Mouse (Mus musculus) liver, postnatal 0 days (tissue): ENCODE results near the gene Spdl1. TPM values are rescaled to one million over a fixed set of nuclear protein-coding genes. Genes with fewer than 3 reads are reported as not detected.
A peak's percentile ranks its signal among the peaks of the same experiment; 100 is the strongest.

ENCODE experiments used
- ATAC-seq: fragments of 200-750 bp; cut with Nextera tagmentation; 2 replicates; pipeline ENCODE4 v1.8.0; 2017; ENCODE audit warnings: mild to moderate bottlenecking, moderate library complexity
- DNase-seq: peaks from one replicate; pipeline ENCODE4 v3.0.0-alpha.2; 2016
- H3K27ac ChIP-seq: fragments of 300-500 bp; sonication (generic); 2 replicates; pipeline ENCODE4 v1.5.1; 2014; ENCODE audit warnings: antibody characterized with exemption, moderate library complexity, mild to moderate bottlenecking, low read depth
- H3K27me3 ChIP-seq: fragments of 300-500 bp; sonication (generic); 2 replicates; pipeline ENCODE4 v1.6.1; 2014; ENCODE audit warnings: low read length, control low read depth, mixed read lengths; ENCODE audit not compliant: insufficient read depth
- H3K36me3 ChIP-seq: fragments of 300-500 bp; sonication (generic); replicated peaks from 2 replicates; pipeline ENCODE4 v1.6.1; 2014; ENCODE audit warnings: mild to moderate bottlenecking, control low read depth, low read length, moderate library complexity, mixed read lengths; ENCODE audit not compliant: insufficient read depth
- H3K4me1 ChIP-seq: fragments of 300-500 bp; sonication (generic); 2 replicates; pipeline ENCODE4 v1.6.1; 2014; ENCODE audit warnings: antibody characterized with exemption, mild to moderate bottlenecking, control low read depth; ENCODE audit not compliant: insufficient read depth
- H3K4me2 ChIP-seq: fragments of 300-500 bp; sonication (generic); 2 replicates; pipeline ENCODE4 v1.6.1; 2014; ENCODE audit warnings: low read depth, mild to moderate bottlenecking, low read length, moderate library complexity, mixed read lengths
- H3K4me3 ChIP-seq: fragments of 300-500 bp; sonication (generic); 2 replicates; pipeline ENCODE4 v1.5.1; 2014; ENCODE audit warnings: low read depth, low read length
- H3K9ac ChIP-seq: fragments of 300-500 bp; sonication (generic); replicated peaks from 2 replicates; pipeline ENCODE4 v1.6.1; 2014; ENCODE audit warnings: mild to moderate bottlenecking, moderate library complexity
- H3K9me3 ChIP-seq: fragments of 300-500 bp; sonication (generic); 2 replicates; pipeline ENCODE4 v1.6.1; 2016; ENCODE audit warnings: mild to moderate bottlenecking, control low read depth, low read length, mixed read lengths
- CTCF ChIP-seq: sonication (generic); IDR thresholded peaks from 2 replicates; pipeline ENCODE4 v1.5.1; 2016; ENCODE audit warnings: antibody characterized with exemption, low read depth
- EP300 ChIP-seq: IDR thresholded peaks from 2 replicates; pipeline ENCODE4 v1.6.1; 2016; ENCODE audit warnings: antibody characterized with exemption, low read depth, mild to moderate bottlenecking
- WGBS: fragments of 180-500 bp; shearing (Covaris S2); extraction: QIAGEN DNeasy Blood & Tissue Kit; methylation state at CpG from one replicate; pipeline ENCODE4 v1.1.7; 2014; ENCODE audit not compliant: insufficient replicate concordance; 5-methylcytosine and 5-hydroxymethylcytosine counted together
- polyA plus RNA-seq: library from polyadenylated mRNA; unstranded; fragments of >200 nt; fragmentation: Nextera tagmentation; extraction: Ambion mirVana; gene quantifications from 2 replicates; pipeline ENCODE4 v1.2.1, GENCODE M21; 2015

Spdl1 gene
- polyA plus RNA-seq, 1 experiment from 2014 or later = 4.6 TPM

DNA sequence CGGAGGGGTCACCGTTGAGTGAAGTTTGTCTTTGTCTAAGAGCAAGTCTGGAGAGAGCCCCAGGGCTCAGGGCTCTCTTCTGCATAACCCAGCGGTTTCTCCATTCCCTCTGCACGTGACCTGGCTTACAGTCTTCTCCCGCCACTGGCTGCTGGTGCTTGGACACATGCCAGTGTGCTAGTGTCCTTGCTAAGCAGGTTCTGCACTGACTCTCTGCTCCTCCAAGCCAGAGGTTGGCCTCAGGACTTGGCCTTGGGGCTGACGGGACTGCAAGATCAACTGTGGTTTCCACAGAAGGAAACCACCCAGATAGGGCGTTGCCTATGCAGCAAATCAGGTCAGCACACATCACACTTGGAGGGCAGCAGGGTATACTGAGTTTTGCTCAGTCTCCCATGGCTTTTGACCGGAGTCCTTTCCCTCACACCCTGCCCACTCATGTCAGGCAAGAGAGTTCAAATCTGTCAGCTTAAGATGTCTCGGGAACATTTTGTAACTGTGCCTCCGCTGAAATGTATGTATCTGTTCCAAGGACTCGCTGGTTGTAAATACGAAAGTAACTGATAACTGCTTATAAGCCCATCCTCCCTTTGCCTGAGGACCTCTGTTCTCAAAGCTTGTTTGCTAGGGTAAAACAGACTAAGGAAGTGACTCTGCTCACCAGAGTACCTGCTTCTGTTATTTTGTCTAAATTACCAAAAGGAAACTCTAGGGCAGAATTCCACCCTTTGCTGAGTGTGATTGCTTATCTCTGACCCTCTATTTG lies 62.0 kb downstream of the Spdl1 start:
- Histone ChIP-seq H3K4me3 (no peak overlapping the region), H3K27ac (peak overlapping the region; percentile 53), H3K36me3 (no peaks in the 10 kb centered on the region), H3K4me1 (peaks cover 7% of the 10 kb centered on the region), H3K9ac (no peak overlapping the region), H3K27me3 (no peaks in the 10 kb centered on the region), H3K9me3 (no peaks in the 10 kb centered on the region), H3K4me2 (peak overlapping the region; percentile 42; the same call in 1 of the 2 replicates)
- peak; percentile 42 for DNase-seq
- no peak for TF ChIP-seq CTCF
- TF ChIP-seq EP300 = no peak
- ATAC-seq = peak; percentile 63
- WGBS = 24% methylated on average over 12 of the region's 12 CpGs

DNA sequence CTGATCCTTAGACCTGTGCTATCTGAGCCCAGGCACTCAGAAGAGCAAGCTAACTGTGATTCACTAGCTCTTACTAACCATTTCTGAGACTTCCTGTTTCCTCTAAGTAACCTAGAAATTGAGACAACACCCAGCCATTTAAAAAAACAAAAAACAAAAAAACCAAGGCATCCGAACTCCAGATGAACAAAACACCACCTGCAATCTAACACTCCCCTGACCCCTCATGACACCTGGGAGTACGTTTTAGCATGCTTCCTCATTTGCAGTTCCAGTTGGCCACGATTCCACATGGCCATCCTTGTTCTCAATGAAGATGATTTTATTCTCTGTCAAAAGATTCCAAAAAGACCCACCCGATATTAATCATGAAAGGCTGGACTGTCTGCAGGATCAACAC lies 62.8 kb downstream of the Spdl1 start:
- no peak for TF ChIP-seq CTCF
- no peak for TF ChIP-seq EP300
- Histone ChIP-seq H3K27ac (peak overlapping the region; percentile 61), H3K4me1 (peaks cover 7% of the 10 kb centered on the region), H3K9me3 (no peaks in the 10 kb centered on the region), H3K36me3 (no peaks in the 10 kb centered on the region), H3K4me2 (no peak overlapping the region), H3K9ac (no peak overlapping the region), H3K27me3 (no peaks in the 10 kb centered on the region), H3K4me3 (no peak overlapping the region)
- WGBS = 41% methylated on average over 4 of the region's 4 CpGs
- no peak for ATAC-seq
- no peak for DNase-seq

DNA sequence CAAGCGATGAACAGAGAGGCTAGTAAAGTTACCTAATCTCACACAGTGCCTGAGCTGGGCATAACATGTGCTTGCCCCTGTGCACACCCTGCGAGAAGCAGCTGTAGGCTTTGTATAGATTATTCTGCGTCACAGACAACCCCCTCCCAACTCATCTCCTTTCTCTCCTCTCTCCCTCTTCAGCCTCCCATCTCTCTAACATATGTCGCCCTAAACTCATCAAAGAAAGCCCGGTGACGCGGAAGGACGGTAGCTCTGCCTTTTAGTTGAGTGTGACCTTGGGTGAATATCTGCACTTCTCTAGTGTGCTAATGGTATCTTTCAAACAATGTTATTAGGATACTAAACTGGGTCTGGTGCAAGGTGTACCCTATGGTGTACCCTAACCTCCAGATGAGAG lies 63.5 kb downstream of the Spdl1 start:
- ATAC-seq = no peak
- Histone ChIP-seq H3K27ac (peak overlapping the region; percentile 61), H3K27me3 (no peaks in the 10 kb centered on the region), H3K4me1 (peaks cover 7% of the 10 kb centered on the region), H3K4me3 (no peak overlapping the region), H3K36me3 (no peaks in the 10 kb centered on the region), H3K4me2 (no peak overlapping the region), H3K9me3 (no peaks in the 10 kb centered on the region), H3K9ac (no peak overlapping the region)
- 82% methylated on average over 8 of the region's 8 CpGs for WGBS
- TF ChIP-seq CTCF (no peak), EP300 (no peak)
- DNase-seq = no peak

DNA sequence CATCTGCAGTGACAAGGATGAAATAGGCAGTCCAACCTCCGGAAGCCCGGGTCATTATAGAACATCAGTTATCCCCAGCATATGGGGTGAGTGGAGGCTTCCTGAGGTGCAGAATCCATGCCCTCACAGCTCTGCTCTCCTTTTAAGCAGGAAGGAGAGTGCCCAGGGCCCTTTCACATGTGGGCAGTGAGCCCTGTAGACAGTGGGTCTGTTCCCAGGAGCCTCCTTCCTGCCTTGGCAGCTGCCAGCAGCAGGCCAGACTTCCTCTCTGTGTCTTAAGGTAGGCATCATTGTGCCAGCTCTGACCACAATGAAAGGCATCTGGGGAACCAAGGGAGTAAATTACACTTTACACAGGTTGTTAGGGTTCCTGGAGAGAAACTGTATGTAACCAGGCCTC lies 64.0 kb downstream of the Spdl1 start:
- no peak overlapping the region for H3K4me3 ChIP-seq
- WGBS = 74% methylated on average over 2 of the region's 2 CpGs
- no peak for ATAC-seq
- peaks cover 7% of the 10 kb centered on the region for H3K4me1 ChIP-seq
- no peak overlapping the region for H3K4me2 ChIP-seq
- TF ChIP-seq CTCF (no peak), EP300 (no peak)
- H3K9me3 ChIP-seq = no peaks in the 10 kb centered on the region
- no peak overlapping the region for H3K27ac ChIP-seq
- DNase-seq = no peak
- H3K9ac ChIP-seq = no peak overlapping the region
- no peaks in the 10 kb centered on the region for H3K36me3 ChIP-seq
- no peaks in the 10 kb centered on the region for H3K27me3 ChIP-seq

DNA sequence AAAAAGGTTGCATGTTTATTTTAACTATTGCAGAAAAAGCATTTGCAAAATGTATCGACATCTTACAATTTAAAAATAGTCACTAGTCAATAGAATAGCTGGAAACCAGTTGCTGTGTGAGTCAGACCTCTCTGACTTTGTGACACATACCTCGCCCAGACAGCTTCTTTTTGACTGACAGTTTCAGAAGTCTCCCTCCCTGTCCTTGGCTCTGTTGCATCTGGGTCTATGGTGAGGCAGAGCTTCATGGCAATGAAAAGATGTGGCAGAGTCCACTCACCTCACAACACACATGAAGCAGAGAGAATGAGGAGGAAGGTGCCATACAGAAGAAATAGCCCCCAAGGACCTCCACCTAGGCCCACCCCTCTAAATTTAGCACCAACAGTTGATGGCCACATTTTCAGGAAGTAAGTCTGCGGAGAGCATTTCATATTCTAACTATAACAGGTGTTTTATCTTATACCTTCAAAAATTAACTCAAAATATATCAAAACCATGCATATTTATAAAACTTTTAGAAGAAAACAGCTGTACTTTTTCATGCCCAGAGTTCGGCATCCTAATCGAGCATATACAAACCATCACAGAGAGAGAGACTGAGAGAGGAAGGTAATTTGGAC lies 69.6 kb downstream of the Spdl1 start:
- Histone ChIP-seq H3K27me3 (no peaks in the 10 kb centered on the region), H3K9ac (no peak overlapping the region), H3K4me1 (no peaks in the 10 kb centered on the region), H3K4me3 (no peak overlapping the region), H3K36me3 (no peaks in the 10 kb centered on the region), H3K4me2 (no peak overlapping the region), H3K9me3 (no peaks in the 10 kb centered on the region), H3K27ac (no peak overlapping the region)
- WGBS = 66% methylated on average over 5 of the region's 5 CpGs
- no peak for DNase-seq
- ATAC-seq = no peak
- TF ChIP-seq CTCF (no peak), EP300 (no peak)

DNA sequence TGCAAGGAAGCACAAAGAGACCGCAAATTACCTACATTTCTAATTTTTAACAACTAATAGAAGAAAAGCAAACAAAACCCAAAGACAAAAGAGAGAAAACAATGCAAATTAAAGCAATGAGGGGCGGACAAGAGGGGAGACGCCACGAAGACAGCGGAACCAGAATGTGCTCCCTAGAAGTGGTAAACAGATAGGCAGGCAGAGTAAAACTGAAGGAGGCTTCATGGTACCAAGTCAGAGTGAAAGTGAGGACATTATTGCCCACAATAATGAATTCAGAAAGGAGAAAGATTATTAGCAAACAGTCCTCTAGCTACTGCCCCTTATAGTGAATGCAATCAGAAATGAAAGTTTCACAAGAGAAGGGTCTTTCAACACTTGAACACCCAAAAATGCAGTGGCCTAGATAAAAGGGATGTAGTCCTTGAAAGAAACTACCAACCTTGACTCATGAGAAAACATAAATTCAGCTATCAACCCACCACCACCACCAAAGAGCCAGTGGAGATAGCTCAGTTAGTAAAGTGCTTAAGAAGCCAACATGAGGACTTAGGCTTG lies 70.8 kb downstream of the Spdl1 start:
- no peak overlapping the region for H3K27ac ChIP-seq
- 82% methylated on average over 5 of the region's 5 CpGs for WGBS
- no peak for TF ChIP-seq CTCF
- TF ChIP-seq EP300 = no peak

More for the DNA sequence above, 70.8 kb downstream of the Spdl1 start:
- Histone ChIP-seq H3K4me1 (no peaks in the 10 kb centered on the region), H3K9ac (no peak overlapping the region), H3K27me3 (no peaks in the 10 kb centered on the region), H3K4me3 (no peak overlapping the region), H3K9me3 (no peaks in the 10 kb centered on the region), H3K4me2 (no peak overlapping the region), H3K36me3 (no peaks in the 10 kb centered on the region)
- no peak for ATAC-seq
- DNase-seq = no peak
